Mouse (Mus musculus): ENCODE data around the gene Arhgap17. TPM values are rescaled to one million over a fixed set of nuclear protein-coding genes. Genes with fewer than 3 reads are reported as not detected.

Gene Arhgap17
- polyA plus RNA-seq, 1 experiment from 2014 or later: 13.6 TPM

DNA sequence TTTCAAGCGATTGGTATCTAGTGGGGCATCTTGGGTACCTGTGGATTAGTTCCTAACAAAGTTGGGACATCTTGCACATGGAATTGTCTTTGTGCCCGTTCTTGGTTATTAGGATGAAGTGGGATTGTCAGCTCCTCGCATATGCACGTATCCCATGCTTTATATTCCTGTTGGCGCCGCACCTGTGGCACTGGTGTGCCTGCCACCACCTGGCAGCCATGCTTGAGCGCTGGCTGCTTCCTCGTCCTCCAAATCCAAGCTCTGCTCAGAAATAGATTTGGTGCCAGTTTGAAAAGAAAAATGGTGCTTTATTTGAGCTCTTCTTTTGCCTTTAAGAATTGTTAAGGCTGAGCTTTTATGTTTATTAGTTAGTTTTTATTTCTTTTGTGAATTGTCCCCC, 28.2 kb upstream of the Arhgap17 start:
- no peak overlapping the region for H3K4me3 ChIP-seq (replicated peaks)
- H3K9me3 ChIP-seq: no peaks in the 10 kb centered on the region
- peaks cover 34% of the 10 kb centered on the region for H3K36me3 ChIP-seq
- H3K27me3 ChIP-seq: no peaks in the 10 kb centered on the region
- H3K27ac ChIP-seq: no peak overlapping the region
- no peak for ATAC-seq
- H3K9ac ChIP-seq (replicated peaks): no peak overlapping the region
- H3K4me1 ChIP-seq (replicated peaks): 0 out of 2 replicates have a peak, but pooled peaks cover 2% of the 10 kb centered on the region
- 95% methylated on average over 8 of the region's 8 CpGs for WGBS
- H3K4me2 ChIP-seq (replicated peaks): no peak overlapping the region

GRCm38 (mm10) chr7:123397369-123397768, 27.7 kb upstream of the Arhgap17 start:
- peaks cover 34% of the 10 kb centered on the region for H3K36me3 ChIP-seq
- H3K9ac ChIP-seq (replicated peaks): no peak overlapping the region
- no peaks in the 10 kb centered on the region for H3K27me3 ChIP-seq
- WGBS: 84% methylated on average over 8 of the region's 8 CpGs
- 0 out of 2 replicates have a peak, but pooled peaks cover 2% of the 10 kb centered on the region for H3K4me1 ChIP-seq (replicated peaks)
- H3K4me3 ChIP-seq (replicated peaks): no peak overlapping the region
- H3K9me3 ChIP-seq: no peaks in the 10 kb centered on the region
- H3K4me2 ChIP-seq (replicated peaks): no peak overlapping the region
- H3K27ac ChIP-seq: no peak overlapping the region
- no peak for ATAC-seq

GRCm38 (mm10) chr7:123396900-123397299, 27.2 kb upstream of the Arhgap17 start:
- Histone ChIP-seq H3K4me2 (replicated peaks) (no peak overlapping the region), H3K27me3 (no peaks in the 10 kb centered on the region), H3K36me3 (peaks cover 34% of the 10 kb centered on the region), H3K4me1 (replicated peaks) (0 out of 2 replicates have a peak, but pooled peaks cover 2% of the 10 kb centered on the region), H3K9me3 (no peaks in the 10 kb centered on the region), H3K4me3 (replicated peaks) (no peak overlapping the region), H3K27ac (no peak overlapping the region), H3K9ac (replicated peaks) (no peak overlapping the region)
- no peak for ATAC-seq
- WGBS: 92% methylated on average over 5 of the region's 5 CpGs

- H3K9ac ChIP-seq (replicated peaks): no peak overlapping the region
- 97% methylated on average over 6 of the region's 6 CpGs for WGBS
- ATAC-seq: no peak
- no peak overlapping the region for H3K4me3 ChIP-seq (replicated peaks)
- no peaks in the 10 kb centered on the region for H3K27me3 ChIP-seq
- H3K4me1 ChIP-seq (replicated peaks): 0 out of 2 replicates have a peak, but pooled peaks cover 2% of the 10 kb centered on the region
- no peaks in the 10 kb centered on the region for H3K9me3 ChIP-seq
- peaks cover 31% of the 10 kb centered on the region for H3K36me3 ChIP-seq
- H3K4me2 ChIP-seq (replicated peaks): no peak overlapping the region
- no peak overlapping the region for H3K27ac ChIP-seq
Measured at GRCm38 (mm10) chr7:123394271-123394670, 24.6 kb upstream of the Arhgap17 start.

- Histone ChIP-seq H3K27ac (no peak overlapping the region), H3K4me2 (replicated peaks) (no peak overlapping the region), H3K36me3 (peaks cover 61% of the 10 kb centered on the region), H3K4me1 (replicated peaks) (no peaks in the 10 kb centered on the region), H3K4me3 (replicated peaks) (no peak overlapping the region), H3K9ac (replicated peaks) (no peak overlapping the region), H3K9me3 (no peaks in the 10 kb centered on the region), H3K27me3 (no peaks in the 10 kb centered on the region)
- 88% methylated on average over 6 of the region's 6 CpGs for WGBS
- ATAC-seq: no peak
Measured at GRCm38 (mm10) chr7:123389686-123390280, 20.1 kb upstream of the Arhgap17 start.

- peaks cover 42% of the 10 kb centered on the region for H3K36me3 ChIP-seq
- no peaks in the 10 kb centered on the region for H3K4me1 ChIP-seq (replicated peaks)
- no peak overlapping the region for H3K4me3 ChIP-seq (replicated peaks)
- no peak for ATAC-seq
- 84% methylated on average over 11 of the region's 11 CpGs for WGBS
- no peak overlapping the region for H3K27ac ChIP-seq
- H3K4me2 ChIP-seq (replicated peaks): no peak overlapping the region
- no peaks in the 10 kb centered on the region for H3K27me3 ChIP-seq
- no peak overlapping the region for H3K9ac ChIP-seq (replicated peaks)
- no peaks in the 10 kb centered on the region for H3K9me3 ChIP-seq
Measured at GRCm38 (mm10) chr7:123385693-123386407, 16.1 kb upstream of the Arhgap17 start.

DNA sequence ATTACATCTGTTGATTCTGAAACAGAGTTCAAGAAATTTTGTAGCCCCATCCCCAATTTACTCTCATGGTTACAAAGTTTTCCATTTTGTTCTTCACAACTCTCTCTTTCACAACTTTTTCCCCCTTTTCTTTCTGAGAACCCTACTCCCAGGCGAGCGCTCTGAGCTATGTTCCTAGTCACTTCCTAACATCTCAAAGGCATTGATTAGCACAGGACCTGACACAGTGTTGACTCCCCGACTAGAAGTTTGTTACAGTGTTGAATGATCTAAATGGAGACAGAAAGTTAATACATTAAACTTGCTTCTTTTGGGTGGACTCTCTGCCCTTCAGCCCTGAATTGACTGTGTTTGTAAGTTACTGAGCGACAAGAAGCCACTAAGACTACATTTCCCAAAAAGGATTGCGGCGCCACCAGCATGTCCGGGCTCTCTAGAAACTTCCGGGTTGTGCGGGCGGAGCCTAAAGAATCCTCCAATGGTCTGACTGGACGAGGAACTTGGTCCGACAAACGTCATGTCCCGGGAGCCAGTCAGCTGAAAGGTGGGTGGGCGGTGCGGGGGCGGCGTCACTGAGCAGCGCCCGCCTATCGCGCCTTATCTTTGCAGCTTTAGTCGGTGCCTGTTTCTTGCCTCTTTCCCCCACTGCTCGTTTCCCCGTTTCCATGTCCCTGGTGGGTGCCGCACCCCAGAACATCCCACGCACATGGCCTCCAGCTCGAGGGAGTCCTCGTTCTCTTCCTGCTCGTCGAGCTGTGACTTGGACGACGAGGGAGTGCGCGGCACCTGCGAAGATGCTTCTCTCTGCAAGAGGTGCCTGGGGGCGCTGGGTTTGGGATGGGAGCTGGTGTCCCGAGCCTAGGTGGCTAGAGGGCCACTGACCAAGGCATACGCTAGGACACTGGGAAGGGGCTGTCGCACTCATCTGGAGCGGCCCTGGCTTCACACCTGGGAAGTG, 8.0 kb upstream of the Arhgap17 start:
- peak; percentile 100 for ATAC-seq

DNA sequence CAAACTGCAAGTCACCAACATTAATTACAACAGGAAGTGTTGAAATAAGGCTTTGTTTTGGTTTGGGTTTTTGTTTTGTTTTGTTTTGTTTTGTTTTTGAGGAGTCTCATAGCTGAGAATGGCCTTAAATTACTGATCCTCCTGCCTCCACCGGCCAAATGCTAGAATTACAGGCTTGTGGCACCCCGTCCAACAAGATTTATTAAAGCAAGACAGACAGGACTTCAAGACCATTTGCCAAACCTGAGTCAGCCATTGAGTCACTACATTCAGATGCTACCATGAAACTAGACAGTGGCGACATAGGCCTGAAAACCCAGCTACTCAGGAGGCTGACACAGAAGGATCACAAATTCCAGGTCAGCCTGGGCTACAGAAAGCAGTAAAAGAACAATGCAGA, 1.8 kb upstream of the Arhgap17 start:
- WGBS: 69% methylated on average over 3 of the region's 3 CpGs
- no peak for ATAC-seq
- no peak overlapping the region for H3K9ac ChIP-seq (replicated peaks)

More for the DNA sequence above, 8.0 kb upstream of the Arhgap17 start:
- Histone ChIP-seq H3K27ac (peak overlapping the region; percentile 83), H3K9ac (replicated peaks) (peak overlapping the region; percentile 89), H3K4me3 (replicated peaks) (peak overlapping the region; percentile 91), H3K4me1 (replicated peaks) (peaks cover 22% of the 10 kb centered on the region), H3K4me2 (replicated peaks) (peak overlapping the region; percentile 85), H3K27me3 (no peaks in the 10 kb centered on the region), H3K36me3 (no peaks in the 10 kb centered on the region), H3K9me3 (no peaks in the 10 kb centered on the region)
- 4% methylated on average over 40 of the region's 41 CpGs for WGBS

GRCm38 (mm10) chr7:123370700-123371099, 985 bp upstream of the Arhgap17 start:
- no peaks in the 10 kb centered on the region for H3K27me3 ChIP-seq
- no peak for ATAC-seq
- peak overlapping the region; percentile 77 for H3K4me3 ChIP-seq (replicated peaks)
- no peaks in the 10 kb centered on the region for H3K36me3 ChIP-seq
- peaks cover 38% of the 10 kb centered on the region for H3K4me1 ChIP-seq (replicated peaks)
- WGBS: 47% methylated on average over 9 of the region's 9 CpGs
- peak overlapping the region; percentile 84; the same call in 1 of the 2 replicates for H3K9ac ChIP-seq (replicated peaks)
- H3K27ac ChIP-seq: no peak overlapping the region
- H3K9me3 ChIP-seq: no peaks in the 10 kb centered on the region
- H3K4me2 ChIP-seq (replicated peaks): peak overlapping the region; percentile 85

More for the DNA sequence above, 1.8 kb upstream of the Arhgap17 start:
- Histone ChIP-seq H3K9me3 (no peaks in the 10 kb centered on the region), H3K4me2 (replicated peaks) (no peak overlapping the region), H3K36me3 (no peaks in the 10 kb centered on the region), H3K4me1 (replicated peaks) (peaks cover 30% of the 10 kb centered on the region), H3K27me3 (no peaks in the 10 kb centered on the region), H3K4me3 (replicated peaks) (no peak overlapping the region), H3K27ac (no peak overlapping the region)

GRCm38 (mm10) chr7:123368778-123369746, 653 bp downstream of the Arhgap17 start:
- peak overlapping the region; percentile 84 for H3K9ac ChIP-seq (replicated peaks)
- no peaks in the 10 kb centered on the region for H3K27me3 ChIP-seq
- peak overlapping the region; percentile 77 for H3K4me3 ChIP-seq (replicated peaks)
- ATAC-seq: peak; percentile 86
- peaks cover 47% of the 10 kb centered on the region for H3K4me1 ChIP-seq (replicated peaks)
- no peaks in the 10 kb centered on the region for H3K9me3 ChIP-seq
- 0 out of 2 replicates have a peak, but pooled peaks cover 2% of the 10 kb centered on the region for H3K36me3 ChIP-seq
- WGBS: 4% methylated on average over 47 of the region's 51 CpGs
- peak overlapping the region; percentile 85 for H3K4me2 ChIP-seq (replicated peaks)
- peak overlapping the region; percentile 90 for H3K27ac ChIP-seq

DNA sequence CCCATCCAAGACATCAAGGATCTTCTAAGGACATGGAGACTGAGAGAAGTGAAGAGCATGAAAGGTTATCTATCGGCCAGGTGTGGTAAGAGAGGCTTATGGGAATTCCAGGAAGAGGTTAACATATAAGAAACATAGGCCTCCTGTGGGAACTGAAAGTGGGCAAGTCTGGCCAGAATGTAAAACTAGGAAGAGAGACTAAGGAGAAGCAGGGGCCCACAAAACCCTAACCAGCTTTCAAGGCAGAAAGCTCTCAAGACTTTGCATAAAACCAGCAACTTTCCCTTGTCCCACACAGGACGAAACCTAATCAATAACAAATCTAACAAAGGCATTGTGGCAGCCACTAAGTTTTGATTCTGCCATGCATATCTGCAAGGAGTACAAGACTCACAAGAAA, 1.5 kb downstream of the Arhgap17 start:
- no peak overlapping the region for H3K27ac ChIP-seq
- peak overlapping the region; percentile 84 for H3K9ac ChIP-seq (replicated peaks)
- H3K4me2 ChIP-seq (replicated peaks): peak overlapping the region; percentile 85
- 76% methylated on average over 2 of the region's 2 CpGs for WGBS
- peaks cover 47% of the 10 kb centered on the region for H3K4me1 ChIP-seq (replicated peaks)
- no peak for ATAC-seq
- H3K27me3 ChIP-seq: no peaks in the 10 kb centered on the region
- H3K4me3 ChIP-seq (replicated peaks): peak overlapping the region; percentile 77; the same call in 1 of the 2 replicates
- 0 out of 2 replicates have a peak, but pooled peaks cover 2% of the 10 kb centered on the region for H3K36me3 ChIP-seq
- H3K9me3 ChIP-seq: no peaks in the 10 kb centered on the region

Data from midbrain, embryonic 13.5 days (tissue).